Mouse (Mus musculus): ENCODE measurements around the gene Hdac1.
A peak's percentile ranks its signal among the peaks of the same experiment; 100 is the strongest.

Hdac1 gene

DNA sequence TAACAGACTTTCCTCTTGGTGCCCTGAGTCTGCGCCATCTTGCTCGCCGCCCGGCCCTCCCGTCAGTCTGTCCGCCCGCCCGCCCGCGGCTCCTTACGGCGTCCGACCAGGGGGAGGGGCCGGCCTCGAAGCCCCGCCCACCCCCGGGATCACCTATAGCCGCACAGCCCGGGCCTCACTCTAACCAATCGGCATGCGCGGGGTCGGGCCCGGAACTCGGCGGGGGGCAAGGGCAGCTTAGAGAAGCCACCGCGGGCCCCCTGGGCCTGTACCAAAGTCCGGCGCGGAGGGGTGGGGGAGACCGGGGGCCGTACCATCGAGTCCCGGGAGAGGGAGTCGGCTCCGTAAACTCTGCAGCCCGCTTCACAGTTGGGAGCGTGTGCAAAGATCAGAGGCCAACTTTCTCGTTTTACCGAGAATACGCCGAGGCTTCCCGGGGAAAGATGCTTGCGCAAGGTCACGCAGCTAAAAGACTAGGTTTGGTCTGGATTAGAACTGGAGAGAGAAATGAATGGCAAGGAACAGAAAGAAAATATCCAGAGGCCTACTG lies at the start of gene Hdac1:
Gene Hdac1, minus strand, starts transcription at position 122 of the 550 bp plus-strand sequence.
- peak; percentile 95 for DNase-seq (ENCODE audit: low spot score)

DNA sequence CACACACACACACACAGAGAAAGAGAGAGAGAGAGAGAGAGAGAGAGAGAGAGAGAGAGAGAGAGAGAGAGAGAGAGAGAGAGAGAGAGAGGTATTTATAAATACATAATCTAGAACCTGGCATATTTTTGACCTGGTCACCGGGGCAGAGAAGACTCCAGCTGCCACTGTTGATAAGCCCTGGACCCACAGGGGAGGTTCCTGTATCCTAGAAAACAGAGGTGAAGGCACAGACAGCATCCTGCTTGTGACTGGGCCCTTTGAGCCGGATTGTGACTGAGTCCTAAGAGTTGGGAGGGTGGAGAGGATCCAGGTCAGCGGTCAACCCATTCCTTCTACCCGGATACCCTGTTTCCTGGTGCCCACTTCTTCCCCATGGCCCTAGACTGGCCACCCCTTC lies 46.4 kb upstream of the Hdac1 start:
- no peak for DNase-seq (ENCODE audit: low spot score)

DNA sequence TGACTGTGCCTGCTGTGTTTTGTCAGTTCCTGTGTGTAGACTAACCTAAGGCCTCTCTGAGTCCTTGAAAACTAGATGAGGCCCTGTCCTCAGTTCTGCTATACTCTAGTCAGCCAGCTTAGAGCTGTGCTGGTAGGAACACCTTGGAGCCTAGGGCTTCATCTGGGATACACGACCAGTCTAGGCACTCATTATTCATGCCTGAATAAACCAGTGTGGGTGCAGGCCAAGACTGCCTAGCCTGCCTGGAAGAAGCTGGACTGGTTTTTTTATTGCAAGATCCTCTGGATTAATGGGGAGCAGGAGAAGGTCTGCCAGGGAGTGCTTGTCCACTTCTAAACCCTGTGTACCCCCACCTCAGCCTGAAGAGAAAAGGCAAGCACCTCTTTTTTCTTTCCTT lies 44.4 kb upstream of the Hdac1 start:
- no peak for DNase-seq (ENCODE audit: low spot score)

- DNase-seq (ENCODE audit: low spot score) = no peak
Measured at GRCm38 (mm10) chr4:129585773-129586172, 43.3 kb upstream of the Hdac1 start.

DNA sequence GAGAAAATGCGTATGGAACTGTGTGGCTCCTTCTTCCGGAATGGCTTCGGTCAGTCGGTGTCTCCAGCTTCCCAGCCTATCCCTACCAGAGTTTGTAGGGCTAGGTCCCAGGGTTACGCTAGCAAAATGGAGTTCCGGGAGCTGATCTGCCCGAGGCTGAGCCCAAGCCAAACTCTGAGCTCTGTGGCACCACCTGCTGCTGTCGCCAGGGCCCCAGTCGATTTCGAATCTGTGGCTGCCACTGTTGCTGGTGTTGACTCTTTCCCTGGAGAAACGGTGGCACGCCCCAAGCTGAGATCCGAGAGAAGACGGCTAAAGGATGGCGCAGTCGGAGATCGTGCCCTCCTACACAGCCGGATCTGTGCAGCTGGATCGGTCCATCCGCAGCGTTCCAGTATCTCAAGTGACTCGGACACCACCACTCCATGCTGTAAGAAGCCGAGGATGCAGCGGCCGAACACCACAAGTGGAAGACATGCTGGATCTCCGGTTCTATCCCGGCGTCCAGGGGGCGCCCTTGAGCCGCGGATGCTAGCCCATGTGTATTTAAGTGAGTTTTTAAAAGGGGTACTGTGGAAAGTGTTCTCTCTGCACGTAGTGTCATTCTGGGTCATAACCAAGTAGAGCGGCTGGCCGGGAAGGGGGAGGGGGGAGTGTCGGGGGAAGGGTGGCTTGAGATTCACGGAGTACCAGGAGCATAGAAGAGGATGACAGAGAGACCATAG lies 42.5 kb upstream of the Hdac1 start:
- peak; percentile 81 for DNase-seq (ENCODE audit: low spot score)

DNA sequence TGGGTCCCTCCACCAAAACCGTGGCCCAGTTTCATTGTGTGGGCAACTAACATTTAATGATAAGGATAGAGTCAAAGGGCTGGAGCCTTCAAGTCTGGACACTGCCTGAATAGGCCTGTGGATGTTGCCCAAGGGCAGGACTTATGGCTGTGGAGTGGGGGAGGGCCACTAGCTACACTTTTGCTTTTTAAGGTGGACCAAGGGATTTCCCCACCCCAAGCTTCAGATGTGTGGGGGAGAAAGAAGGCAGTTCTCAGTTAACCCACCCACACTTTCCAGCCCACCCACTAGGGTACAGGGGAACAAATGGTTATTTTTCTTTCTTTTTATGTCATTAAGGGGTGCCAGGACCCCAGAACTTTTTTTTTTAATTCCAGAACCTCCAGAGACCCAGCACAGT lies 41.9 kb upstream of the Hdac1 start:
- DNase-seq (ENCODE audit: low spot score) = no peak

- no peak for DNase-seq (ENCODE audit: low spot score)
Measured at GRCm38 (mm10) chr4:129582251-129582650, 39.7 kb upstream of the Hdac1 start.

DNA sequence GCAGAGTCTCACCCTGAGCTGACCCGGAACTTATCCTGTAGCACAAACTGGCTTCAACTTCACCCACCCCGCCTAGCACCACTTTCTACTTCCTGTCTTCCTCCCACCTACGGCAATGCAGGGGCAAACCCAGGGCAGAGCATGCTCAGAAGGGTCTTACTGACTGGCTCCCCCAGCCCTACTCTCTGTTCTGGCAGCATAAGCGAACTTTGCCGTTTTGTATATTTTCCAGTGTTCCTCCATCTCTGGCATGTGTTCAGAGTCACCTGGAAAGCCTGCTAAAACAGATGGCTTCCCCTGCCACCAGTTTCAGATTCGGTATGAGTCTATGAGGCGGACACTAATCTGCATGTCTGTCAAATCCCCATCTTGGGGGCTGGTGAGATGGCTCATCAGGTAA lies 37.8 kb upstream of the Hdac1 start:
- no peak for DNase-seq (ENCODE audit: low spot score)

DNA sequence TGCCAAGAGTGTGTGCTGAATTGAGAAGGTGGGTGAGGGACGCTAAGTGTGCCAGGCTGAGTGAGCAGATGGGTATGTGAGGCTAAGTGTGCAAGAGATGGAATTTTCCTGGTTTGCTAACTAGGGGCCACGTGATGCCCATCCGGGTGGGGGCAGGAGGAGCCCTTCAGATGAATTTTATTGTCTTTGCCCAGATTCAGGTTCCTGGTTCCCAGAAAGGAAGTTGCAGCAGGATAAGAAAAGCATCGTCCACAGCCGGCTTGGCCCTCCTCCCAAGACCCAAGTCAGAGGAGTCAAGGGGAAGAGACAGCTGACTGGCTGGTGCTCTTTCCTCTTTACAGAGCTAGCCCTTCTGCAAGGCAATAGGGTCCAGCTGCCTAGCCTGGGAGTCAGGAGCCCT lies 36.0 kb upstream of the Hdac1 start, which contains the start of gene Fam167b:
Gene Fam167b, minus strand, starts transcription at position 84 of the 400 bp plus-strand sequence.
- DNase-seq (ENCODE audit: low spot score) = no peak

GRCm38 (mm10) chr4:129577688-129578087 lies 35.2 kb upstream of the Hdac1 start:
- no peak for DNase-seq (ENCODE audit: low spot score)

- peak; percentile 47 for DNase-seq (ENCODE audit: low spot score)
Measured at GRCm38 (mm10) chr4:129576863-129577491, 34.5 kb upstream of the Hdac1 start.

- no peak for DNase-seq (ENCODE audit: low spot score)
Measured at GRCm38 (mm10) chr4:129575171-129575844, 32.8 kb upstream of the Hdac1 start.

- DNase-seq (ENCODE audit: low spot score) = no peak
Measured at GRCm38 (mm10) chr4:129573430-129573829, 30.9 kb upstream of the Hdac1 start, which contains the start of gene Lck. Gene Lck (minus strand): TSS chr4:129573641.

DNA sequence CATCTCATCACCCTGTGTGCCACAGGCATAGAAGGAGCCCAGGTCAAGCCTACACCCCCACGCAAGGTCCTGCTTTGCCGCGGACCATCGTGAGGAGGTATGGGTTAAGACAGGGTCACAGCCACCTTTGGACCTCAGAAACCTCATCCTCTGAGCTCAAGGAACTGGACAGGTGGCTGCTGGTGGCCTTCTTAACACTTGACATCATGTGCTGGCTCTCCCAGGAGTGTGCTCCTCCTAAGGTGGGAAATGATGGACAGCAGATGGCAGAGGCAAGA lies 30.5 kb upstream of the Hdac1 start:
- DNase-seq (ENCODE audit: low spot score) = no peak

- no peak for DNase-seq (ENCODE audit: low spot score)
Measured at GRCm38 (mm10) chr4:129572236-129573092, 30.0 kb upstream of the Hdac1 start.

- DNase-seq (ENCODE audit: low spot score) = no peak
Measured at GRCm38 (mm10) chr4:129571551-129572084, 29.1 kb upstream of the Hdac1 start.

DNA sequence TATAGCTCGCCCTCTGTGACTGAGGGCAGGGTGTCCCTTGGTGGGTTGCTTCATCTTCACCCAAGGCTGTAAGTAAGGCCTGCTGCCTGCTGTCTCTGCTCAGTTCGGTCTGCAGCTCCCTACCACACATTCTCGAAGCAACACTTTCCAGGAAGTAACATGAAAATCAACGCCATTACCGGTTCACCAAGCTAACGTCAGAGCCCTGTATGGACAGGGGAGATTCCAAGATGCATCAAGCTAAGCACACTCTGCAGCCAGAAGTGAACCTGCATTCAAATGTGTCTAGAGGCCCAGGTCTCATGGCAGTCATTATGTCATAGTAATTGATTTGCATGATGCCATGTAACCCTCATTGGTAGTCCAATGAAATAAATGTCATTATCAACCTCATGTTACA lies 27.5 kb upstream of the Hdac1 start:
- no peak for DNase-seq (ENCODE audit: low spot score)

DNA sequence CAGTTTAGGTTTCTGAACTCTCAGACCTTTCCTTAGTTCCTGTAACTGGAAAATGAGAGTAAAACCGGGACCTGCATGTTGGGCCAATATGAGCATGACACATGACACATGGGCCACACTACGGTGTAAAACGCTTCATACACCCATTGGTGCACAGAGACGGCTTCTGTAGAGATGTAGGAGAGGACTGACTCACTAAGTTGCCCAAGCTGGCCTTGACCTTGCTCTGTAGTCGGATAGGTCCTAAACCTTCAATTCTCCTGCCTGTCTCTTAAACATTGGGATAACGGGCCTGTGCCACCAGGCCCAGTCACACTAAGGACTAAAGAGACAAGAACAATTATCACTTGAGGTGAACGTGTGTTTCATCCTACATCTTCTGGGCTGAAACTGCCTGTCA lies 25.9 kb upstream of the Hdac1 start:
- DNase-seq (ENCODE audit: low spot score) = no peak

GRCm38 (mm10) chr4:129565139-129565538 lies 22.6 kb upstream of the Hdac1 start:
- DNase-seq (ENCODE audit: low spot score) = no peak

- no peak for DNase-seq (ENCODE audit: low spot score)
Measured at GRCm38 (mm10) chr4:129563718-129564117, 21.2 kb upstream of the Hdac1 start.

DNA sequence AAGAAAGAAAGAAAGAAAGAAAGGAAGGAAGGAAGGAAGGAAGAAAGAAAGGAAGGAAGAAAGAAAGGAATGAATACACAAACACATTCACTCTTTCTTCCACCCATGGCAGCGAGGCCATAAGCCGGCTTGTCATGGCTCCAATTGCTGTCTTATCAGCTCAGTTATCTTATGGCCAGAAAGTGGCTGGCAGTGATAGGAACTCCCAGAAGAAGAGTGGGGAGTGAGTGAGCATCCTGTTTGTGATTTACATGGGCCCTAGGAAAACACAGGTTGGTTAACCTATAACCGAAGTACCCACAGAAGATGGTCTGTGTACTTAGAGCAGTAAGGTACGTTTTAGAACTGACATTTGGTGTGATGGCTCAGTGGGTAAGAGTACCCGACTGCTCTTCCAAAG lies 18.7 kb upstream of the Hdac1 start:
- DNase-seq (ENCODE audit: low spot score) = no peak
